Mouse (Mus musculus) central nervous system, embryonic 14 days (tissue): ENCODE results near the gene Mob3c. TPM values are rescaled to one million over a fixed set of nuclear protein-coding genes. Genes with fewer than 3 reads are reported as not detected.

Experiments
- polyA plus RNA-seq: library from polyadenylated mRNA; depleted of rRNA; stranded (reverse); fragments of >200 nt; gene quantifications from 2 replicates; pipeline ENCODE4 v1.2.3, GENCODE M21; 2012; rRNA removed

Gene Mob3c
- polyA plus RNA-seq: 7.2 and 9.8 TPM in 2 replicates

GRCm38 (mm10) chr4:115827888-115828571 is at the start of gene Mob3c:
Gene Mob3c (plus strand): TSS chr4:115828092.

GRCm38 (mm10) chr4:115780918-115781317 is 47.0 kb upstream of the Mob3c start, which contains the start of gene Tex38:
Gene Tex38 (minus strand): TSS chr4:115781018.

GRCm38 (mm10) chr4:115784769-115785510 is 43.0 kb upstream of the Mob3c start, which contains the start of gene Atpaf1:
Gene Atpaf1 (plus strand): TSS chr4:115784812.

GRCm38 (mm10) chr4:115838696-115839641 is 11.1 kb downstream of the Mob3c start, which contains the start of gene Mknk1:
Gene Mknk1 (plus strand): TSS chr4:115839198.

GRCm38 (mm10) chr4:115884022-115884421 is 56.1 kb downstream of the Mob3c start, which contains the start of gene Kncn:
Gene Kncn (plus strand): TSS chr4:115884400.

Other genes with a start within 250 kb of the Mob3c start
- gene Cyp4a32, start 227.1 kb upstream of the Mob3c start, polyA plus RNA-seq: not detected in 2 replicates
- 0.43 and 1.0 TPM in 2 replicates for gene Cyp4b1, start 180.4 kb upstream of the Mob3c start, polyA plus RNA-seq
- gene Efcab14, start 90.3 kb upstream of the Mob3c start, polyA plus RNA-seq: 18.9 and 19.0 TPM in 2 replicates
- gene Tex38, start 47.1 kb upstream of the Mob3c start, polyA plus RNA-seq: 0.37 and 0.46 TPM in 2 replicates
- 28.0 and 28.7 TPM in 2 replicates for gene Atpaf1, start 43.3 kb upstream of the Mob3c start, polyA plus RNA-seq
- 45.6 and 48.3 TPM in 2 replicates for gene Mknk1, start 11.1 kb downstream of the Mob3c start, polyA plus RNA-seq
- gene Kncn, start 56.3 kb downstream of the Mob3c start, polyA plus RNA-seq: 0.04 and 0.11 TPM in 2 replicates
- gene 6430628N08Rik, start 62.6 kb downstream of the Mob3c start, polyA plus RNA-seq: 0.14 and 0.20 TPM in 2 replicates
- 3.8 and 5.6 TPM in 2 replicates for gene Dmbx1, start 111.8 kb downstream of the Mob3c start, polyA plus RNA-seq
- gene Faah, start 189.8 kb downstream of the Mob3c start, polyA plus RNA-seq: 12.3 and 14.6 TPM in 2 replicates
- 8.6 and 9.5 TPM in 2 replicates for gene Nsun4, start 225.8 kb downstream of the Mob3c start, polyA plus RNA-seq
- 512 and 551 TPM in 2 replicates for gene Uqcrh, start 247.0 kb downstream of the Mob3c start, polyA plus RNA-seq
- gene Lrrc41, start 247.2 kb downstream of the Mob3c start, polyA plus RNA-seq: 41.6 and 43.3 TPM in 2 replicates